Mouse (Mus musculus) hindbrain, embryonic 10.5 days (tissue): Measurements from ENCODE around the gene Rtf2. TPM values are rescaled to one million over a fixed set of nuclear protein-coding genes. Genes with fewer than 3 reads are reported as not detected.

ENCODE experiments used
- DNase-seq: peaks from one replicate; pipeline ENCODE4 v3.0.0-alpha.2; 2017; ENCODE audit warnings: low spot score
- H3K27ac ChIP-seq: fragments of 300-500 bp; sonication (generic); 2 replicates; pipeline ENCODE4 v1.5.1; 2016; ENCODE audit warnings: mild to moderate bottlenecking, moderate library complexity
- H3K27me3 ChIP-seq: fragments of 300-500 bp; sonication (generic); 2 replicates; pipeline ENCODE4 v1.6.1; 2016; ENCODE audit warnings: mild to moderate bottlenecking; ENCODE audit not compliant: poor library complexity, insufficient read depth, severe bottlenecking
- H3K36me3 ChIP-seq: fragments of 300-500 bp; sonication (generic); 2 replicates; pipeline ENCODE4 v1.6.1; 2016; ENCODE audit warnings: mild to moderate bottlenecking, moderate library complexity
- H3K4me1 ChIP-seq: fragments of 300-500 bp; sonication (generic); replicated peaks from 2 replicates; pipeline ENCODE4 v1.6.1; 2016; ENCODE audit warnings: mild to moderate bottlenecking
- H3K4me3 ChIP-seq: fragments of 300-500 bp; sonication (generic); 2 replicates; pipeline ENCODE4 v1.5.1; 2016; ENCODE audit warnings: mild to moderate bottlenecking, moderate library complexity
- H3K9me3 ChIP-seq: fragments of 300-500 bp; sonication (generic); 2 replicates; pipeline ENCODE4 v1.6.1; 2016; ENCODE audit warnings: mild to moderate bottlenecking, moderate library complexity
- WGBS: fragments of 180-500 bp; shearing (Covaris S2); methylation state at CpG from one replicate; pipeline ENCODE4 v1.1.7; 2016; 5-methylcytosine and 5-hydroxymethylcytosine counted together
- polyA plus RNA-seq: library from polyadenylated mRNA; unstranded; fragments of >200 nt; fragmentation: Nextera tagmentation; extraction: Ambion mirVana; gene quantifications from 2 replicates; pipeline ENCODE4 v1.2.1, GENCODE M21; 2016

Gene Rtf2
- polyA plus RNA-seq, 1 experiment from 2014 or later, result 98.1 TPM

- H3K4me3 ChIP-seq, result no peak overlapping the region
- no peaks in the 10 kb centered on the region for H3K27me3 ChIP-seq
- H3K4me1 ChIP-seq, result no peaks in the 10 kb centered on the region
- H3K36me3 ChIP-seq, result peaks cover 86% of the 10 kb centered on the region
- 91% methylated on average over 4 of the region's 4 CpGs for WGBS
- no peaks in the 10 kb centered on the region for H3K9me3 ChIP-seq
- no peak overlapping the region for H3K27ac ChIP-seq
- DNase-seq, result no peak
Measured at GRCm38 (mm10) chr2:172448329-172448728, 8.0 kb downstream of the Rtf2 start.

- no peak for DNase-seq
- 88% methylated on average over 6 of the region's 6 CpGs for WGBS
- Histone ChIP-seq H3K27ac (no peak overlapping the region), H3K9me3 (no peaks in the 10 kb centered on the region), H3K27me3 (no peaks in the 10 kb centered on the region), H3K4me3 (no peak overlapping the region), H3K4me1 (no peaks in the 10 kb centered on the region; the same call in 1 of the 2 replicates), H3K36me3 (peaks cover 91% of the 10 kb centered on the region)
Measured at GRCm38 (mm10) chr2:172450640-172451039, 10.3 kb downstream of the Rtf2 start.

- 94% methylated on average over 4 of the region's 4 CpGs for WGBS
- Histone ChIP-seq H3K4me1 (peaks cover 8% of the 10 kb centered on the region), H3K9me3 (no peaks in the 10 kb centered on the region), H3K27me3 (no peaks in the 10 kb centered on the region), H3K36me3 (peaks cover 82% of the 10 kb centered on the region), H3K4me3 (no peak overlapping the region), H3K27ac (no peak overlapping the region)
- no peak for DNase-seq
Measured at GRCm38 (mm10) chr2:172452031-172452430, 11.7 kb downstream of the Rtf2 start.

GRCm38 (mm10) chr2:172452458-172452857, 12.1 kb downstream of the Rtf2 start:
- Histone ChIP-seq H3K4me1 (peaks cover 9% of the 10 kb centered on the region), H3K4me3 (no peak overlapping the region), H3K9me3 (no peaks in the 10 kb centered on the region), H3K27ac (no peak overlapping the region), H3K36me3 (peaks cover 82% of the 10 kb centered on the region), H3K27me3 (no peaks in the 10 kb centered on the region)
- no peak for DNase-seq
- WGBS, result 92% methylated on average over 10 of the region's 10 CpGs

- H3K4me3 ChIP-seq, result no peak within 1 kb of the TSS
- no peak for DNase-seq
- no peaks in the 10 kb centered on the region for H3K9me3 ChIP-seq
- H3K27ac ChIP-seq, result no peak within 1 kb of the TSS
- peaks cover 63% of the 10 kb centered on the region for H3K36me3 ChIP-seq
- no peaks in the 10 kb centered on the region for H3K27me3 ChIP-seq
- 88% methylated on average over 11 of the region's 11 CpGs for WGBS
- H3K4me1 ChIP-seq, result peaks cover 9% of the 10 kb centered on the region
Measured at GRCm38 (mm10) chr2:172458496-172458895, 18.1 kb downstream of the Rtf2 start, which contains the start of gene Gcnt7. Gcnt7 (minus strand) TSS chr2:172458596.

- WGBS, result 79% methylated on average over 2 of the region's 2 CpGs
- no peak overlapping the region for H3K4me3 ChIP-seq
- DNase-seq, result no peak
- no peaks in the 10 kb centered on the region for H3K27me3 ChIP-seq
- no peaks in the 10 kb centered on the region for H3K9me3 ChIP-seq
- peaks cover 9% of the 10 kb centered on the region for H3K4me1 ChIP-seq
- H3K36me3 ChIP-seq, result peaks cover 71% of the 10 kb centered on the region
- no peak overlapping the region for H3K27ac ChIP-seq
Measured at GRCm38 (mm10) chr2:172460647-172461046, 20.3 kb downstream of the Rtf2 start.

GRCm38 (mm10) chr2:172462813-172463212, 22.5 kb downstream of the Rtf2 start:
- no peak for DNase-seq
- no peak overlapping the region for H3K27ac ChIP-seq
- H3K36me3 ChIP-seq, result peaks cover 80% of the 10 kb centered on the region
- no peaks in the 10 kb centered on the region for H3K27me3 ChIP-seq
- WGBS, result 89% methylated on average over 4 of the region's 4 CpGs
- no peak overlapping the region for H3K4me3 ChIP-seq
- H3K9me3 ChIP-seq, result no peaks in the 10 kb centered on the region
- no peaks in the 10 kb centered on the region for H3K4me1 ChIP-seq

- Histone ChIP-seq H3K9me3 (no peaks in the 10 kb centered on the region), H3K27me3 (no peaks in the 10 kb centered on the region), H3K4me3 (no peak overlapping the region), H3K27ac (no peak overlapping the region), H3K4me1 (no peaks in the 10 kb centered on the region), H3K36me3 (peaks cover 84% of the 10 kb centered on the region)
- no peak for DNase-seq
- 84% methylated on average over 11 of the region's 11 CpGs for WGBS
Measured at GRCm38 (mm10) chr2:172466427-172467132, 26.2 kb downstream of the Rtf2 start.

- no peaks in the 10 kb centered on the region for H3K27me3 ChIP-seq
- H3K9me3 ChIP-seq, result no peaks in the 10 kb centered on the region
- no peak overlapping the region for H3K4me3 ChIP-seq
- peaks cover 78% of the 10 kb centered on the region for H3K36me3 ChIP-seq
- no peak overlapping the region for H3K27ac ChIP-seq
- DNase-seq, result no peak
- no peaks in the 10 kb centered on the region for H3K4me1 ChIP-seq
- 94% methylated on average over 5 of the region's 5 CpGs for WGBS
Measured at GRCm38 (mm10) chr2:172467206-172467605, 26.9 kb downstream of the Rtf2 start.

- peaks cover 66% of the 10 kb centered on the region for H3K36me3 ChIP-seq
- no peaks in the 10 kb centered on the region for H3K4me1 ChIP-seq
- no peaks in the 10 kb centered on the region for H3K27me3 ChIP-seq
- no peak overlapping the region for H3K27ac ChIP-seq
- 85% methylated on average over 11 of the region's 11 CpGs for WGBS
- DNase-seq, result no peak
- no peaks in the 10 kb centered on the region for H3K9me3 ChIP-seq
- H3K4me3 ChIP-seq, result no peak overlapping the region
Measured at GRCm38 (mm10) chr2:172468346-172468819, 28.0 kb downstream of the Rtf2 start.

GRCm38 (mm10) chr2:172472318-172472717, 32.0 kb downstream of the Rtf2 start, which contains the start of gene Fam209:
Fam209 (plus strand) TSS chr2:172472520.
- Histone ChIP-seq H3K4me1 (peaks cover 7% of the 10 kb centered on the region), H3K27me3 (no peaks in the 10 kb centered on the region), H3K9me3 (no peaks in the 10 kb centered on the region), H3K4me3 (no peak within 1 kb of the TSS), H3K36me3 (peaks cover 28% of the 10 kb centered on the region), H3K27ac (no peak within 1 kb of the TSS)
- WGBS, result 92% methylated on average over 11 of the region's 11 CpGs
- DNase-seq, result no peak

- H3K4me3 ChIP-seq, result no peak overlapping the region
- H3K4me1 ChIP-seq, result peaks cover 12% of the 10 kb centered on the region
- H3K36me3 ChIP-seq, result peaks cover 15% of the 10 kb centered on the region
- WGBS, result 84% methylated on average over 8 of the region's 8 CpGs
- no peaks in the 10 kb centered on the region for H3K27me3 ChIP-seq
- H3K9me3 ChIP-seq, result no peaks in the 10 kb centered on the region
- DNase-seq, result no peak
- H3K27ac ChIP-seq, result no peak overlapping the region
Measured at GRCm38 (mm10) chr2:172473591-172473990, 33.2 kb downstream of the Rtf2 start.

GRCm38 (mm10) chr2:172474970-172475369, 34.6 kb downstream of the Rtf2 start:
- H3K9me3 ChIP-seq, result no peaks in the 10 kb centered on the region
- no peak for DNase-seq

More at GRCm38 (mm10) chr2:172474970-172475369, 34.6 kb downstream of the Rtf2 start:
- no peak overlapping the region for H3K4me3 ChIP-seq
- no peak overlapping the region for H3K27ac ChIP-seq
- peaks cover 12% of the 10 kb centered on the region for H3K4me1 ChIP-seq
- H3K27me3 ChIP-seq, result no peaks in the 10 kb centered on the region
- H3K36me3 ChIP-seq, result peaks cover 1% of the 10 kb centered on the region
- 38% methylated on average over 6 of the region's 6 CpGs for WGBS
